Mouse (Mus musculus): ENCODE measurements around the gene Nfkb2.

DNA sequence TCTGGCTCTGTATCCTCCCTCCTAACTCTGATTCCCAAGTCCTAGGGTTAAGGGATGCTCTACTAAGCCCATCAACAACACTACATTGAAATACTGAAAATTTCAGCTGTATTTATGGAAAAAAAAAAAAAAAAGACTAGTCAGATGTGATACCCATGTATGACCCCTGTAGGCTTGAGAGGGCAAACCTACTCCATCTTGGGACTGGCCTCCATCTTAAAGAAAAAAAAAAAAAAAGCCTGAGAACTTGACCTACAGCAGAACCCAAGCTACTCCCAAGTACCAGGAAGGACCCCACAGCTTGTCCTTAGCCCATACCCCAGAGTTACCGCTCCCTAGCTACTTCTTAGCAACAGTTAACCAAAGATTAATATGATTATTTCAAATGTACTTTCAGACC, 43.0 kb downstream of the Nfkb2 start:
- TF ChIP-seq POLR2A (IDR thresholded peaks at IDR 0.05; ENCODE audit: extremely low read depth, insufficient read depth, low read length) = no peak
- no peak for TF ChIP-seq CTCF (IDR thresholded peaks at IDR 0.05; ENCODE audit: extremely low read depth, insufficient read depth, low read length)

Data from cortical plate, adult 2 months (tissue).